Mouse (Mus musculus) right cerebral cortex, postnatal 4 days (tissue): ENCODE results near the gene Tiam2.
A peak's percentile ranks its signal among the peaks of the same experiment; 100 is the strongest.

Source experiments
- DNase-seq: peaks from one replicate; pipeline ENCODE4 v3.0.0-alpha.2; 2022

The Tiam2 gene

DNA sequence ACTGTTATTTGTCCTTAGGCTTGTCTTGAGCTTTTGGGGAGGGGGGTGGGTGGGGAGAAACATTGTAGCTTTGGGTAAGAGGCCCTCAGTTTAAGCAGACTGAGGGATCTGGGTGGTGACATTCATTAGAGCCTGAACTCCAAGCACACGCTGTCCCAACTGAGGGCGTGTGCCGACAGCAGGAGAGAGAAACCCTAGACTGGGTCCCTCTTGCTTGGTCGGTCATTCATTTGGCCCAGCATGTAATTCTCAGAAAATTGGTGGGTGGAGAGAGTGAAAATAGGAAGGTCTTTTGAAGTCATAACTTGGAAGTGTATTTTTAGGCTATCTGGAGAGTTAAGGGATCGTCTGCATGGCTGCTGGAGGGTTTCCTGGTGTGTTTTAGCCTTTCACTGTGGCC is 71.5 kb downstream of the Tiam2 start:
- DNase-seq, result no peak

DNA sequence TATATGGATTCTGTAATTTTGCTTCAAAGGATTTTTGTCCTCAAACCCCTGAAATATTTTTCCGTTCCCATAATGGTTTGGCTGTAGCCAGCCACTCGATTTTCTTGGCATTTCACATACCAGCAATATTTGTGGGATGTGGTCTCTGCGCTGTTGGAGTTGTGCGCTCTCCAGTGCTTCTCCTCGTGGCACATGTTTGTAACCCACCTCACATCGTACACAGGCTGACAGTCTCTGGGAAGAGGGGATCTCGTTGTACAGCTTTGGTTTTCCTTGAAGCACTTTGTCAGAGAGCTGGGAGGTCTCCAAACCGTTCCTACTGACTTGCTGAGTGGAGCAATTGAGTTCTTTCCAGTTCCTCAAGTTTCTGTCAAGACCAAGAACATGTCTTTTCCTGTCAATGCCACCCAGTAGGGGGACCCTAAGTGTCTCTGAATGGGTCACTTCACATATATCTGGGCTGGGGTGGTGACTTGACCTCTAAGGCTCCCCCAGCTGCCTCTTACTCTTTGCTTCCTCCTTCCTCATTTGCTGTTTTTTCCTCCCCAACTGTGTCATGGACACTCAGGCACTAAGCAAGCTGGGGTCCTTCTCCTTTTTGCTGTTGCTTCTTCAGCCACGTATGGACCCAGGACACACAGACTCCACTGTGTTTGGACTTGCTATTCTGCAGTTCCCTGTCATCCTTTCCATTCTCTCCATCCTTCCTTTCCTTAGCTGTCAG is 79.1 kb downstream of the Tiam2 start:
- DNase-seq, result no peak

DNA sequence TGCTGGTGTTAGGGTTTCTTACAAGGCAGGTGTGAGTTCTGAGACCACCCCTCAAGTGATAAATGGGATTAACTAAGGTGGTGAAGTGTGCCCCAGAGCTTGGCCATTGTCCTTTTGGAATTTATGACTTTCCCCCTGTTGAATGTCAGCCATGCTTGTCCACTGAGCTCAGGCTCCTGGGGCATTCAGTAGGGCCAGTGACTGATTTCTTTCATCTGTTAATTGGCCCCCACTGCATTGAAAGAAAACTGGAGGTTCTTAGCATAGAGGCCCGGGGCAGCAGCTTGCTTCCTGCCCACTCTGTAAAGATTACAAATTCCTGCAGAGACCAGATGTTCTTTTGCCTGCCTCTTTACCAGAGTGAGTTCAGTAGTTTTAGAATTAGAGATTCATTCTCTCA is 80.7 kb downstream of the Tiam2 start:
- DNase-seq, result no peak

DNA sequence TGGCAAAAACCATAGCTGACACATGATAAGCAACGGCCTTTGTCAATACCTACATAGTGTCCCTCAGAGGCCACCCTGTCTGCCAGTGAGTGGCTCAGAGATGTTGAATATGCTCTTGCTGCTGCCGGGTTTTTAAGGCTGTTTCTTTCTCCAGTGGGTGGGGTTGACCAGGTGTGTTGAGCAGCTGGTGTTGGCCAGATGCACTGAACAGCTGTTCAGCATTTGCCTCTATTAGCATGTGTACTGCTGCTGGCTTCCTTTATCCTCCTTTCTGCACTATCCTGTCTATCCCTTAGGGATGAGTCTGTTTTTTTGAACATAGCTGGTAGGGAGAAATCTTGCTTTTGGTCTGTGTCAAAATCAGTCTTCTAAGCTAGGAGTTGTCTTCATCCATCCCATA is 83.9 kb downstream of the Tiam2 start:
- DNase-seq, result no peak

DNA sequence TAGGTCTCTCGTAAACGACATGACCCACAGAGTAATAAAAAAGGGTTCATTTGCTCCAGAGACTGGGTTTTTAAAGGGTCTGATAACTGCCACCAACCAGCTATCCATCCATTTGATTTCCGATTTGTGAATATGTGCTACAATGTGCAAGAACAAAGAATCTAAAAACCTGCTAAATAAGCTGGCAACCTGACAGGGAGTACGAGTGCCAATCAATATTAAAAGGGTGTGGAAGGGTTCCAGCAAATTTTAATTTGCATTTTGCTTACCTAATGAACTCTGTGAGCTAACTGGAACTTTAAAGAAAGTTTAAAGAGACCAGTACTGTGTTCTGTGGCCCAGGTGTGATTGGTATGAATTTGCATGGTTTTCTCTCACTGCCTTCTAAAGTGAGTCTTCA is 86.4 kb downstream of the Tiam2 start:
- no peak for DNase-seq

DNA sequence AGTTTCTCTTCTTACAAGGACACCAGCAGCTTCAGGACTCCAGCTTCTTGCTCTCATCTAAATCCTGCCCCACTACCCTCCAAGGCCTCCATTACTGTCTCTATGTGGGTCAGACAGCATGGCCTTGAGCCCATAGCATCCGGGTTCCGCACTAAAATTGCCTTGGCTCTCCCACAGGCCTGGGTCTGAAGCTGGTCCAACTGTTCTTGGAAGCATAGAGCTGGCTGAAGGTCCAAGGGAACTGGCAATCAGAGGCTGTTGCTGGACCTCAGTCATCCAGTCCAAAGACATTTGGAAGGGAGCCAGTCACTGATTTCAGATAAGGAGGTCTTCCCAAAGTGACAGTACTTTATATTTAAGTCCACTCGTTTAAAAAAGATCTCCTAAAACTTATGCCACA is 89.2 kb downstream of the Tiam2 start:
- DNase-seq, result peak; percentile 29

DNA sequence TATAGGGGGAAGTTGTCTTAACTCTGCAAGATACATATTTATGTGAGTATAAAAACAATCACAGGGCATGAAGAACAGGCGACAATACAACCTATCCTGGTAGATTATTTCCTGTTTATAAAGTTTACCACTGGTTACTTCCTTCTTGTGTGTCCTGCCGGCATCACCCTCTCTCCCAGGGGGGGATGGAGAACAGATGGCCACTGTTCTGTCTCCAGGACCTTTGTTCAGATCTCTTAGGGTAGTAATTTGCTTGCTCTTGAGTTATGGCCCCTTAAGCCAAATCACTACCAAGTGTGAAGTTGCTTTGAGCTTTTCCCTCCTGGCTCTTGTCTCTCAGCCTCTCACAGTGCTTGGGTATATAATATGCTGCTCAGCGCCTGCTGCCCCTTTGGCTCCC is 90.0 kb downstream of the Tiam2 start:
- DNase-seq, result no peak

DNA sequence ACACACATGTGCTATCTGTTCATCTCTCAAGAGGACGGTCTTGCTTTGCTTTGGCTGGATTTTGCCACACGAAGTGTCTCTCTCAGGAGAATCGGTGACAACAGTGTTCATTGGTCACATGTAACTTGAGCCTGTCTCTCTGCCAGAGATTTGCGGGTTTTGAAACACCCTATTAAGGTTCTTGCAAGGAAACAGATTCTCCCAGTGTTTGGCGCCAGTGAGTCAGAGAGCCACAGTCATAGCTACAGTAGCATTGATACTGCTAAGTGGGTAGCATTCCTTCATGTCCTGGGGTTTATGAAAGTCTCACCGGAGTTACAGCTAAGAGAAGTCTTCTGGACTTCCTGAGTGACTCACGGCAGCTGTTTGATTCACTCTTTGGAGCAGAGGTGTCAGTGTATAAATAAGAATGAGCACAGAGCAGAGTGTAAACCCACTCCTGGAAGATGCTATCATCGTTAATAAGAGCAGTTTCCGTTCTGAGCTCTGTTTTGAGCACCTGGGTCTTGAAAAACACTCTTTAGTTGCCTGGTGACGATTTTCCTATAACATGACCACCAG is 93.1 kb downstream of the Tiam2 start:
- DNase-seq, result no peak

DNA sequence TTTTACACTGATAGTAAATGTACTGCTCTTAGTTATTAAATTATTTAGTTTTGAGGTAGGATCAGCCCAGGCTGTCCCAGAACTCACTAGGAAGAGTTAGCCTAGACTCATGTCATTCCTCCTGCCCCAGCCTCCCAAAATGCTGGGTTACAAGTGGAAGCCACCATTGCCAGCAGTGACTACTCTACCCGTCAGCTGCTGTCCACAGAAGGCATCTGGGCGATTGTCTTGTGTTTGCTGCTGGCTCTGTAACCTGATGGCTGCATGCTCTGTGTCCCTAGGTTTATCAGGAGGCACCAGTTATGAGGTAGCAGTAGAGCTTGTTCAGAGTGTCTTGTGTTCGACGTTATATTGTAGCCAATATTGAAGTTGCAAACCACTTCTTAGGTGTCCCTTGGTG is 93.8 kb downstream of the Tiam2 start:
- no peak for DNase-seq

DNA sequence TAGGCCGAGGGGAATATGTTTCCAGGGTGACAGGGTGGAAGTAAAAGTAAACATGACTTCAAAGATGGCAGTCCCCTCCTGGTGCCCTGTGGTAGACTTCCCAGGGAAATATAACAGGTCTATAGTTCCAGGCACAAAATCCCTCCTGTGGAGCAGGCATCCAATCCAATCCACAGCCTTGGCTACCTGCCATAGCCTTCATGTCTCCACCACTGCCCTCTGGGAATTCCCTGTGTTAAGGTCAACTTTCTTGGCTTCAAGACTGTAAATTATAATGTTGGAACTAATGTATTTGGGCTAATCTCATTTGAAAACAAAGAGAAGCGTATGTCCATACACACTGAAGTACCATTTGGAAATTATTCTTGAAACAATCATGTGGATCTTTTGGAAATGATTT is 97.0 kb downstream of the Tiam2 start:
- DNase-seq, result no peak

DNA sequence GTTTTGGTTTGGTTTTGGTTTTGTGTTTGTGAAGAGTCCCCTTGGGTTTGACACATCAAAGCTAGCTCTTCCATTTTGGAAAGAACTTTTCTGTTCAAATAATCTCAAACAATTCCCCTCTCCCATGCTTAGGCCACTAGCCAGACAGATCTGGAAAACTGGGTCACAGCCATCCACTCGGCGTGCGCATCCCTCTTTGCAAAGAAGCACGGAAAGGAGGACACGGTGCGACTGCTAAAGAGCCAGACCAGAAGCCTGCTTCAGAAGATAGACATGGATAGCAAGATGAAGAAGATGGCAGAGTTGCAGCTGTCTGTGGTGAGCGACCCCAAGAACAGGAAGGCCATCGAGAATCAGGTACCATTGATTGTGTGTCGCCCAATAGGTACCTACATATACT is 102.3 kb downstream of the Tiam2 start:
- DNase-seq, result no peak

DNA sequence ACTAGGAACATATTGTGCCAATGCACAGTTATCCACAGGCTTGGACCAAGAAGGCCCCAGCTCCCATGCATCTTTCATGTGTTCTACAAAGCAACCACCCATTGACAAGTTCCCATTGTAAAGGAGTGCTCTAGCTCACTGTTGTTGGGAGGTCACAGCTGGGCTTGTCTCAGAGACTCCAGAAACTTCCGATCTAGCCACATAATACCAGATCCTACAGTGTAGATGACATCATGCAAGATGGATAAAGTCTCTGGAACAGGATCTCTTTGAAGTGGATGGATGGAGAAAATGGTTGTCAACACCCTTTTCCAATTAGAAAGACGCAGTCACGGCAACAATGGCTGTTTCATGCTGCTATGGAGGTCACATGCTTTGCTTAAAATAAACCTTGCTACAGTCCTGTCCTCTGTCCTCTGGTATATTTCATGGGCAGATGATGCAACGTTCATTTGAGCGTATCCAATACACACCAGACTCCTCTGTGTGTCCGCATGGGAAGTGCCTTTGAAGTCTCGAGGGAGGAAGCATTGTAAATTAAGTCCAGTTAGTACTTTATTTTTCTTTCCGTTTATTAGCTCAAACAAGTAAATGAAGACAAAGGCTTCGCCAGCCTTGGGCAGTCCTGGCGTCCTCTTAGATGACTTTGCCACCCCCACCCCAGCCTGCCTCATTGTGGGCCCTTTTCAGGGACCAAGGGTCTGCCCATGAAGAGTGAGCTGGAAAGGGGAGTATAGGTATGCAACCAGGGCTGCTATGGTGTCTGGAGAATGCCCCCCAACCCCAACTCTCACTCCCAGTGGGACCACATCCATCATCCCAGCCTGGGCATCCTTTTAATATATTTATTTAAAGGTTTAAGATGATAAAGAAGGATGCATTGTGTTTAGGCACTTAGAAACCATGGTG is 106.5 kb downstream of the Tiam2 start:
- DNase-seq, result no peak

DNA sequence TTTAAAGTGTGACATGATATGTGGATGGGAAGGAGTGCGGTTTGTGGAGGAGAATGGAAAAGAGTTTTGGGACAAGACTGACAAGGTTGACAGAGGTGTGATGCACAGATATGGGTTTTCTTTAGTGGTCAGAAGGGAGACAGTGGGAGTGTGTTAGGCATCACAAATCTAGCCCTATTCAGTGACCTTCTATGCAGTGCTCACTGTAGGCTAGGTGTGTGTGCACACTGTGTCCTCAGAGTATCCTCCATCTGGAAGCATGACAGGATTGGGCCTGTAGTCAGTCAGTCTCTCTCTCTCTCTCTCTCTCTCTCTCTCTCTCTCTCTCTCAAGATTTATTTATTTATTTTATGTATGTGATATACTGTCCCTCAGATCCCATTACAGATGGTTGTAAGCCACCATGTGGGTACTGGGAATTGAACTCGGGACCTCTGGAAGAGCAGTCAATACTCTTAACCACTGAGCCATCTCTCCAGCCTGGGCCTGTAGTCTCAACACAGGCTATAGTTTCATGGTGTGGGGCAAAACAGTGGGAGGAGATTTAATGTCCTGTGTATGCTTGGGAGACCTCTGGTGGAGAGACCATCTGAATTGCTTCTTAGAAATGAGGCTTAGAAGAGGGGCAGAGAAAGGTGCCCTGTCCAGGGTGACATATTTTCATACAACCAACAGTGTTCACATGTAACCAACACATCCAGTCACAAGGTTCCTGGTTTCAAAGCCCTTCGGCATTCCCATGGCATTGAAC is 107.3 kb downstream of the Tiam2 start:
- no peak for DNase-seq

DNA sequence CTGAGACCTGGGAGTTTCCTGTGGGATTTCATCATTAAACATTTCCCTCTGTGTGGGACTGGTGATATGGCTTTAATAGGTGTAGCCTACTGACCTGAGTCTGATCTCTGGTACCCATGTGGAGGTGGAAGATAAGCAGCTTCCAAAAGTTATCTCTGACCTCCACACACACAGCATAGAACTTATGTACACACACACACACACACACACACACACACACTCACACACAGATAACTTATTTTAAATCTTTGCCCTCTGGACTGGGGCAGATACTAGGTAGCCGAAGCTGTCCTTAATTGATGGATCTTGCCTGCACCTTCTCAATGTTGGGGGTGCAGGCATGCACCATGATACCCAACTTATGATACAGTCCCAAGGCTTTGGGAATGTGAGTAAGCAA is 108.9 kb downstream of the Tiam2 start:
- DNase-seq, result no peak

DNA sequence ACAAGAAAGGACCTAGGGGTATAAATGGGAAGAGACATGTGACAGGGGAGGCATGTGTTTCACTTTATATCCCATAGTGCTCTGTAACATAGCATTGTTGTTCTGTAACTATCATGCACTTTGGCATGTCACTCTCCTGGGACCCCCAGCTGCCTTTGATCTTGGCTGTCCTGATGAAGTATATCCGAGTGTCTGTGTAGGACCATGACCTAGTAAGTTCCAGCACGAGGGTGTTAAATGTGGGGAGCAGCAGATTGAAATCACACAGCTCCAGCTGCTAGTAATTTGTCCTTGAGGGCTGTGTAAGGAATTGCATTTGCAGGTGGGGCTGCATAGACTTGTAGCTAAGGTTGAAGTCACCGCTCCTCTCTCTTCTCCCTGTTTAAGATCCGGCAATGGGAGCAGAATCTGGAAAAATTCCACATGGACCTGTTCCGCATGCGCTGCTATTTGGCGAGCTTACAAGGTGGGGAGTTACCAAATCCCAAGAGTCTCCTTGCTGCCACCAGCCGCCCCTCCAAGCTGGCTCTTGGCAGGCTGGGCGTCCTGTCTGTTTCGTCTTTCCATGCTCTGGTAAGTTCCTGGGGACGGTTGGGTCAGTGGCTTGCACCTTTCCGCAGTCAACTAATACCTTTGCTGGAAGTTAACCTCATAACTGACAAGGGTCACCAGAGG is 110.6 kb downstream of the Tiam2 start:
- no peak for DNase-seq

DNA sequence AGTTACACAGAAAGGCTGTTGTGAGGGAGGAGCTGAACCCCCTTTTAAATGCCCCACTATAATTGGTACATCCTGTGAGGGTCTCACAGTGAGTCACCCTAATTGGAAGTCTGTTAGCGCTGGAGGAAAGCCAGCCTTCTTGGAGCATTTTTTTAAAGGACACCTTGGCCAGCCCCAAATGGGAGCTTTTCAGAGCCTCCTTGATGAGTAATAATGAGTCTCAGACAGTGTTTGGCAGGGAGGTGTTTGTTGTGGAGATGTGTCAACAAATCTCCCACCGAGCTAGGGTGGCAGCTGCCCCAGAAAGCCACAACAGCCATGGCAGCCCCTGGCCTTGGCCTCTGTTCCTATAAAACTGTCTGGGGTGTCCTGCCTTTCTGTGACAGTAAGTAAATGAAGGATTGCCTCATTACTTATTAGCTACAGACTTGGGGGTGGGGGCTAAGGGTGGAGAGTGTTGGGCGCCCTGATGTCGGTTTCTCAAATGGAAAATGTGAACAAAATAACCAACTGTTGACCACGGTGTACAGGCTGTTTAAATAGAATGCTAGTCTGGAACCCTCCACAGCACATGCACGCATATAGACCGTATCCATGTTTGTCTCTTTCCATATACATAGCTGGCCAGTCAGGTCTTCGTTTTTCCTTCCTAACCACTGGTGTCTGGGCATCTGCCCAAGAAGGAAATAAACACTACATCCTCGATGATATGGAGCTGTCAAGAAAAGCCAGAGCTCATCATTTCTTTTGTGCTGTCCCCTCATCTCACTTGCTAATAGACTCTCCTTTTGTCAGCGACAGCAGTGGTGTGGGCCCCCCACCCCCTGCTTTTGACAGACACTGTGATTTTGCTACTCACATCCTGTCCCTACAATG is 116.4 kb downstream of the Tiam2 start:
- peak; percentile 48 for DNase-seq

DNA sequence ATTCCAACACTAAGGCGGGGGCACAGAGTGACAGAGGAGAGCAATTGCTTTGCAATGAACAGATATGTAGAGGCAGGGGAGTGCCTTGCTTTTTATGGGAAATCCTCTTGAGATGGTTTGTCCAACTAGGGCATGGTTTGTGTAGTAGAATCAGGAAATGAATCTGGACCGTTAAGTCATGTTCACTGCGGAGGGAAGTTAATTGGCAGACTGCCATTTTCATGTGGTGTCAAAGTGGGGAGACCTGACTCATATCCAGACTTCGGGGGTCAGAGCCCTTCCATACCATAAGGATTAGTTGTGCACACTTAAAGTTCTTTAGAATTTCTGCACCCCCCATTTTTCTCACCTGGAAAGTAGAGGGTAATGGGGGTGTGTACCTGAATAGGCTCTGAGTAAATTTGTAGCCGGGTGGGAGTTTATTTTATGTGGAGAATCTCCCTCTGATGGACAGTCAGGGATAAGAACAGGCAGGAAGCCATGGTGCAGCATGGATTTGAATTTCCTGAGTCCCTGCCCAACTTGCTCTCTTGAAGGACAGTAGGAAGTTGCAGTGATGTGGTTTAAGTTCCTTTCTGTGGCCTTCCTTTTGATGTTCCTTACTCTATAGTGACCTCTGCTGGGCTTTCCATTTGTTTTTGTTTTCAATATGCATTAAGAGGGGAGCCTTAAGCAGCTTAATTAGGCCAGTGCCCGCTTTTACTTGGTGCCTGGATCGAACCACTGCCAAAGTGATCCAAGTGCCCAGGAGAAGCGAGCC is 120.0 kb downstream of the Tiam2 start:
- DNase-seq, result no peak

DNA sequence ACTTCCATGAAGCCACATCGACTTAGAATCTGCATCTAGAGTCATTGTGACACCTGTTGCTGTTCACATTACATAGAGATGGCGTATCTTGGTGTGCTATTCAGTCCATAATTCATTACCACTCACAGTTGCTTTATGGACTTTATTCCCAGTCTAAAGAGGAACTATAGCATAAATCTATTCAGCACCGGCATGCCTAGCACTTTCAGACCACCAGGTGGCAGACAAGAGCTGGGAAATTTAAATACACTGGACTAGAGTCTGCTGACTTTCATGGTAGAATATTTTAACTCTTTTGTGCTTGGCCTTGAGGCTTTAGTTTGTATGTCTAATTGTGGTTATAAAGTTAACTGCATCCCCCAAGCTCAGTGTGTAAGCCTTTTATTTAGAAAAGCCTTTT is 122.4 kb downstream of the Tiam2 start:
- peak; percentile 79 for DNase-seq

DNA sequence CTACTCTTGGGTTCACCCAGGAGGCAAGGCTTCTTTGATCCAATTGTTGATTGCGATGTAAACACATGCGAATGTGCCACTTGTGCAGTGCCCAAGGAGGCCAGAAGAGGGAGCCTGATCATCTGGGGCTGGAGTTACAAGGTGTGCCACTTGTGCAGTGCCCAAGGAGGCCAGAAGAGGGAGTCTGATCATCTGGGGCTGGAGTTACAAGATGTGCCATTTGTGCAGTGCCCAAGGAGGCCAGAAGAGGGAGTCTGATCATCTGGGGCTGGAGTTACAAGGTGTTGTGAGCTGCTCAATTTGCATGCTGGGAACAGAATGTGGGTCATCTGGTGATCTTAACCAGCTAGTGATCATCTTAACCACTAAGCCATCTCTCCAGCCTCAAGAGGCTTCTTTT is 124.7 kb downstream of the Tiam2 start:
- DNase-seq, result peak; percentile 63

DNA sequence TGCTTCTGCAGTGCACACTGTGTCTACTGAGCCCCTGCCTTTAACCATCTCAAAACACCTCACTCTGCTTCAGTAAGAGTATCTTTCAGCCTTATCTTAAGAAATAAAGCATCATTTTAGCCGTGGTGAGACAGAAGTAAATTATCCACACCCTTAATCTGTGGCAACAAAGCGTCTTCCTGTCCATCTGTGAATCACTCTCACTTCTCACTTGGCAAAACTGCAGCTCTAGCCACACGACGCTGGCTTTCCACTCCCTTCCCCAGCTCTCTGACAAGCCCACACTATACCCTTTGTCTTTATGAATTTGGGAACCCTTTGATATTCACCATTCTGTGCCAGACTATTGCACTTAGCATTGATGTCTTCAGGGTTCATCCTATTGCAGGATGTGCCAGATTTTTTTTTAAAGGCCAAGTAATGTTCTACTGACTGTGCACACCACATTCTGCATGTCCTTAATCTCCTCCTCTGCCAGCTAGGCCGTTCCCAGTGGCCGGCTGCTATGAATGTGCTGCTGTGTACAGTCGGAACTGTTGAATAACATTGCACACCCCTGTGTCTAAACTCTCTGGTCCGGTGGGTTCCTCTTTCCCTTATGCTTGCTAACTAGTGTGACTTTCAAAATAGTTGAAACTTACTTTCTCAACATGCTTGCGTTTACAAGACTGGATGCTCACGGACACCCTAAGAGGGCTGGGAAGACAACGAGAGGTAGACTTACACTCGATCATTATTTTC is 126.4 kb downstream of the Tiam2 start:
- DNase-seq, result no peak
